Mouse (Mus musculus): ENCODE measurements around the gene Ddah2. TPM values are rescaled to one million over a fixed set of nuclear protein-coding genes. Genes with fewer than 3 reads are reported as not detected.

The Ddah2 gene
- 375 and 392 TPM in 2 replicates for polyA plus RNA-seq (2014; fragmentation: Nextera tagmentation; extraction: Ambion mirVana)

DNA sequence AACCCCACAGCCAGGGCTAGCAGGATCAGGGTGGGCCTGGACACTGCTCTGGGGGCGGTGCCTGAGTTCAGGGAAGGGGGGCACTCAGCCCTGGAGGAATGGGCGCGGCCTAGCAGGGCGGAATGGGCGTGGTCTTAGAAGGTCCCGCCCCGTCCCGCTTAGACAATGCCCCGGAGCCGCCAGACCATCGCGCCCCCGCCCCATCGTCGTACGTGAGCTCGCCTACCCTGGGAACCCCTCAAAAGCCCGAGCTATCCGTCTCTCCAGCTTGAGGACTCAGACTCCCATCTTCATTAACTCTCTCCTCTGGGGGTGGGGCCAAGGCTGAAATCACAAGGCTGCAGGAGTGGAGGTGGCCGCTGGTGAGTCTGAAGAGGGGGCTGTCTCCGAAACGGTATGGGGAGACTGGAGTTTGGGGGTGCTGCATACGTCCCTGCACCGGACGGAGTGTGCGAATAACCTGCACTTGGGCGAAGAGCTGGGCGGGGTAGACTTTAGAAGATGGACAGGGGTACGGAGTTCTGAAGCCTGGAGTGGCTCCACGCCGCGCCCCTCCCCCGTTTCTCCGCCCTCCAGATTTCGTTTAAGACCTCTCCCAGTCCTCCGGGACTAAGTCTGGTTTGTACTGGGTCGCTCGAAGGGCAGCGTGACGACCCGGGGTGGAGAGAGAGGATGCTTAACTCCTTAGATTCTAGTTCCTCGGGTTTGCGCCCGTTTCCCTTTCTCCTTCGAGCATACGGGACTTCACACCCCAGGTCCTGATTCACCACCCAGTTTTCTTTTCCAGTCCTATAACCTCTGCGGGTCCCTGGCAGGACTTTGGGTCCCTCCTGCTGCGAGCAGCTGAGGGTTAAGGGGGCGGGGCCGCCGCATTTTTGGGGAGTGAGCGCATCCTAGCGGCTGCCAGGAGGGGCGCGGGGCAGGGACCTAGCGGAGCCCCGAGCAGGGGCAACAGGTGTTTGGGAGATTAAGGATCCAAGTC lies at the start of gene Ddah2:
Gene Ddah2, plus strand, starts transcription at position 125 of the 982 bp plus-strand sequence.
- under 1% methylated on average over 57 of the region's 57 CpGs for WGBS
- DNase-seq (peak; percentile 95), ATAC-seq (ENCODE audit: low FRiP score, low TSS enrichment) (peak; percentile 91)
- Histone ChIP-seq H3K36me3 (ENCODE audit: control insufficient read depth, insufficient read depth, low read length) (peaks cover 36% of the 10 kb centered on the region), H3K9me3 (ENCODE audit: control insufficient read depth, low read length) (no peaks in the 10 kb centered on the region), H3K9ac (replicated peaks; ENCODE audit: low read length) (peak within 1 kb of the TSS; percentile 64), H3K4me2 (ENCODE audit: low read length) (peak within 1 kb of the TSS; percentile 91), H3K4me3 (replicated peaks; ENCODE audit: low read depth, low read length) (peak within 1 kb of the TSS; percentile 58), H3K27me3 (ENCODE audit: control insufficient read depth, insufficient read depth, low read length) (0 out of 2 replicates have a peak, but pooled peaks cover 7% of the 10 kb centered on the region), H3K4me1 (ENCODE audit: control insufficient read depth, insufficient read depth, low read length) (peaks cover 16% of the 10 kb centered on the region), H3K27ac (replicated peaks; ENCODE audit: low read depth, low read length) (peak within 1 kb of the TSS; percentile 86)

DNA sequence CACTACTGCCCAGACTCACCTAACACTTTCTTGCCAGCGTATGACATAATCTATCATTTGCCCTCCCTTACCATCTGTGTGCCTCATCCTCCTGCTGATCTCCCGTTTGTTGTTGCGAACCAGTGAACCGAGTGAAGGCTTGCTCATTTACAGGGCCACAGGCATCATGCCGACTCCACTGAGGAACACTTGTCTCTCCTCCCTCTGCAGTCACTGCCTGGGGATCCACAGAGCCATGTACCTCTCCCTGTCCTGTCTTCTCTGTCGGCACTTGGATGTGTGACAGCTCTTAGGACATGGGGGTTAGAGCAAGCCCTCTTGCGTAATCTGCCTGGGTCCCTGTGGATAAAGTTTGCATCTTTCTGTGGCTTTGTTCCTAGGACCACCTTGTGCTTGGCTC lies 49.2 kb upstream of the Ddah2 start:
- H3K27ac ChIP-seq (replicated peaks; ENCODE audit: low read depth, low read length), result no peak overlapping the region
- H3K4me1 ChIP-seq (ENCODE audit: control insufficient read depth, insufficient read depth, low read length), result no peaks in the 10 kb centered on the region
- H3K9me3 ChIP-seq (ENCODE audit: control insufficient read depth, low read length), result no peaks in the 10 kb centered on the region
- H3K4me2 ChIP-seq (ENCODE audit: low read length), result no peak overlapping the region
- ATAC-seq (ENCODE audit: low FRiP score, low TSS enrichment) (no peak), DNase-seq (no peak)
- H3K36me3 ChIP-seq (ENCODE audit: control insufficient read depth, insufficient read depth, low read length), result peaks cover 85% of the 10 kb centered on the region
- H3K27me3 ChIP-seq (ENCODE audit: control insufficient read depth, insufficient read depth, low read length), result no peaks in the 10 kb centered on the region
- WGBS, result 86% methylated on average over 7 of the region's 7 CpGs
- no peak overlapping the region for H3K4me3 ChIP-seq (replicated peaks; ENCODE audit: low read depth, low read length)
- H3K9ac ChIP-seq (replicated peaks; ENCODE audit: low read length), result no peak overlapping the region

DNA sequence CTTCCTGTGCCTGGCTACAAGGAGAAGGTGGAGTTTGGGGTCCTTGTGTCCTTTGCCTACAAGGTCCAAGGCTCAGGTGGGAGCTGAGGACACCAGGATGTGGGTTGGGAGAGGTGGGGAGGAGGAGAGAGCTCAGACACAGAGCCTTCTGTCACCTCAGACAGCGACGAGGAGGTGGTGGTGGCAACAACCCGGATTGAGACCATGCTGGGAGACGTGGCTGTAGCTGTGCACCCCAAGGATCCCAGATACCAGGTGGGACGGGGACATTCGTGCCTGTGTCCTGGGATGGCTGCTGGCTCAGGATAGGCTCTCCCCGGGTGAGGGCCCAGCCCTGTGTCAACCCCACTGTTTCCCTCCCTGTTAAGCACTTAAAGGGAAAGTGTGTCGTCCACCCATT lies 47.4 kb upstream of the Ddah2 start:
- no peaks in the 10 kb centered on the region for H3K27me3 ChIP-seq (ENCODE audit: control insufficient read depth, insufficient read depth, low read length)
- H3K9ac ChIP-seq (replicated peaks; ENCODE audit: low read length), result no peak overlapping the region
- no peak overlapping the region for H3K4me2 ChIP-seq (ENCODE audit: low read length)
- no peaks in the 10 kb centered on the region for H3K9me3 ChIP-seq (ENCODE audit: control insufficient read depth, low read length)
- peaks cover 89% of the 10 kb centered on the region for H3K36me3 ChIP-seq (ENCODE audit: control insufficient read depth, insufficient read depth, low read length)
- H3K4me3 ChIP-seq (replicated peaks; ENCODE audit: low read depth, low read length), result no peak overlapping the region
- no peaks in the 10 kb centered on the region for H3K4me1 ChIP-seq (ENCODE audit: control insufficient read depth, insufficient read depth, low read length)
- DNase-seq (no peak), ATAC-seq (ENCODE audit: low FRiP score, low TSS enrichment) (no peak)
- WGBS, result 91% methylated on average over 8 of the region's 8 CpGs
- no peak overlapping the region for H3K27ac ChIP-seq (replicated peaks; ENCODE audit: low read depth, low read length)

DNA sequence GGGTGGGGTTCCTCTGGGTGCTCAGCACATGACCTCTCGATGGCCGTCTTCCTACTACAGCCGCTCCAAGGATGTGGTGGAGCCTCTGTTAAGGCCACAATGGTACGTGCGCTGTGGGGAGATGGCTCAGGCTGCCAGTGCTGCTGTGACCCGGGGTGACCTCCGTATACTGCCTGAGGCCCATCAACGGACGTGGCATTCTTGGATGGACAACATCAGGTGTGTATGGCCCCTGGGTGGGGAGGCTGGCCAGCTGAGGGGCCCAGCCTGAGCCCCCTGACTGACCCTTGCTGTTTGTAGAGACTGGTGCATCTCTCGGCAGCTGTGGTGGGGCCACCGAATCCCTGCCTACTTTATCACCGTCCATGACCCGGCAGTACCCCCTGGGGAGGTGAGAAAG lies 46.4 kb upstream of the Ddah2 start:
- H3K4me2 ChIP-seq (ENCODE audit: low read length), result no peak overlapping the region
- no peak overlapping the region for H3K27ac ChIP-seq (replicated peaks; ENCODE audit: low read depth, low read length)
- ATAC-seq (ENCODE audit: low FRiP score, low TSS enrichment) (no peak), DNase-seq (no peak)
- H3K9me3 ChIP-seq (ENCODE audit: control insufficient read depth, low read length), result no peaks in the 10 kb centered on the region
- no peaks in the 10 kb centered on the region for H3K27me3 ChIP-seq (ENCODE audit: control insufficient read depth, insufficient read depth, low read length)
- peaks cover 85% of the 10 kb centered on the region for H3K36me3 ChIP-seq (ENCODE audit: control insufficient read depth, insufficient read depth, low read length)
- H3K4me1 ChIP-seq (ENCODE audit: control insufficient read depth, insufficient read depth, low read length), result no peaks in the 10 kb centered on the region
- no peak overlapping the region for H3K4me3 ChIP-seq (replicated peaks; ENCODE audit: low read depth, low read length)
- 93% methylated on average over 13 of the region's 13 CpGs for WGBS
- no peak overlapping the region for H3K9ac ChIP-seq (replicated peaks; ENCODE audit: low read length)

DNA sequence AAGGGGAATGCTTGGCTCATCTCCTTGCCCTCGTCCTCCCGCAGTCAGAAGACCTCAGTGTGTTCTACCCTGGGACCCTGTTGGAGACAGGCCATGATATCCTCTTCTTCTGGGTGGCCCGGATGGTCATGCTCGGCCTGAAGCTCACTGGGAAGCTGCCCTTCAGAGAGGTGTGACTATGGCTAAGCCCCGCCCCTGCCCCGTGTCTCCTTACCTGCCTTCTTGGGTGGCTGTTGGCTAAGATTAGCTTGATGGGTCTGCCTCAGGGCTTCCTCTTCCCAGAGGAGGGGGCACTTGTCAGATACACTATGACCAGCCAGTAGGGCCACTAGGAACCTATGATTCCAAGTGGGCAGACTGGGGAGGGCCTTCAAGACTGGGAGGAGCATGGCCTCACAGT lies 45.6 kb upstream of the Ddah2 start:
- H3K36me3 ChIP-seq (ENCODE audit: control insufficient read depth, insufficient read depth, low read length), result peaks cover 78% of the 10 kb centered on the region
- H3K4me2 ChIP-seq (ENCODE audit: low read length), result no peak overlapping the region
- no peak overlapping the region for H3K4me3 ChIP-seq (replicated peaks; ENCODE audit: low read depth, low read length)
- WGBS, result 88% methylated on average over 6 of the region's 6 CpGs
- H3K4me1 ChIP-seq (ENCODE audit: control insufficient read depth, insufficient read depth, low read length), result no peaks in the 10 kb centered on the region
- DNase-seq (no peak), ATAC-seq (ENCODE audit: low FRiP score, low TSS enrichment) (no peak)
- no peaks in the 10 kb centered on the region for H3K27me3 ChIP-seq (ENCODE audit: control insufficient read depth, insufficient read depth, low read length)
- no peak overlapping the region for H3K9ac ChIP-seq (replicated peaks; ENCODE audit: low read length)
- no peaks in the 10 kb centered on the region for H3K9me3 ChIP-seq (ENCODE audit: control insufficient read depth, low read length)
- H3K27ac ChIP-seq (replicated peaks; ENCODE audit: low read depth, low read length), result no peak overlapping the region

DNA sequence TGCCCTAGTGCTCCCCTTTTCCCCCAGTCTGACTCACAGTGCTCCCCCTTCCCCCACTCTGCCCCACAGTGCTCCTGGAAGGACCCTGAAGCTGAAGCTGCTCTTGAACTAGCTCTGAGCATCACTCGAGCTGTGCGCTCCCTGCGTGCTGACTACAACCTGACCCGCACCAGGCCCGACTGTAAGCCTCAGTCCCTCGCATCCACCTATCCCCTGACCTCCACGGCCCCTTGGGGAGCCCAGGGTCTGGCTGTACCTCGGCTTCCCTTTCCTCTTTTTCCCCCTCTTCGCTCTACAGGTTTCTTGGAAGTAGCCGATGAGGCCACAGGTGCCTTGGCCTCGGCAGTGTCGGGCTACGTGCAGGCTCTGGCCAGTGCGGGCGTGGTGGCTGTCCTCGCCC lies 43.5 kb upstream of the Ddah2 start:
- H3K36me3 ChIP-seq (ENCODE audit: control insufficient read depth, insufficient read depth, low read length), result peaks cover 67% of the 10 kb centered on the region
- 93% methylated on average over 16 of the region's 16 CpGs for WGBS

DNA sequence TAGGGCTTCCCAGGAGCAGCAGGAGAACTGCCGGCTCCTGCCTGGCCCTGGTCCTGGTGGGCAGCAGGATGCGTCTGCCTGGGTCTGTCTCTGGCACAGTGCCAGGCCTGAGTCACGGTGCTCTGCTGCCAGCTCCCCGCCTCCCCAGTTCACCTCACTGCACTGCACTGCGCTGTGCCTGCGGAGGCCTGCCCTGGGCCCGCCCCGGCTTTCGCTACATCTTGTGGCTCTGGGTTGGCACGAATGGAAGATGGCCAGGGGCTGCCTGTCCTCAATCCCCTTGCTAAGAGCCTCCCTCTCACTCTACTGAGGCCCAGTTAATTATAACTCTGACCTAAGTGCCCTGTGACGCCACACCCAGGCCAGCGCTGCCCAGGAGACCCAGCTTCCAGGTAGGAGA lies 42.5 kb upstream of the Ddah2 start, which contains the start of gene Vwa7:
Gene Vwa7, plus strand, starts transcription at position 204 of the 400 bp plus-strand sequence.
- Histone ChIP-seq H3K4me2 (ENCODE audit: low read length) (no peak within 1 kb of the TSS), H3K27ac (replicated peaks; ENCODE audit: low read depth, low read length) (no peak within 1 kb of the TSS), H3K4me1 (ENCODE audit: control insufficient read depth, insufficient read depth, low read length) (peaks cover under 1% of the 10 kb centered on the region; the same call in 1 of the 2 replicates), H3K9me3 (ENCODE audit: control insufficient read depth, low read length) (no peaks in the 10 kb centered on the region), H3K9ac (replicated peaks; ENCODE audit: low read length) (no peak within 1 kb of the TSS; the same call in 1 of the 2 replicates), H3K36me3 (ENCODE audit: control insufficient read depth, insufficient read depth, low read length) (peaks cover 56% of the 10 kb centered on the region), H3K27me3 (ENCODE audit: control insufficient read depth, insufficient read depth, low read length) (no peaks in the 10 kb centered on the region), H3K4me3 (replicated peaks; ENCODE audit: low read depth, low read length) (no peak within 1 kb of the TSS)
- 63% methylated on average over 12 of the region's 12 CpGs for WGBS
- ATAC-seq (ENCODE audit: low FRiP score, low TSS enrichment) (peak; percentile 31; the same call in 1 of the 2 replicates), DNase-seq (peak; percentile 61)

More for the DNA sequence above, 43.5 kb upstream of the Ddah2 start:
- Histone ChIP-seq H3K4me3 (replicated peaks; ENCODE audit: low read depth, low read length) (no peak overlapping the region), H3K27ac (replicated peaks; ENCODE audit: low read depth, low read length) (no peak overlapping the region), H3K9me3 (ENCODE audit: control insufficient read depth, low read length) (no peaks in the 10 kb centered on the region), H3K9ac (replicated peaks; ENCODE audit: low read length) (no peak overlapping the region), H3K4me2 (ENCODE audit: low read length) (no peak overlapping the region), H3K4me1 (ENCODE audit: control insufficient read depth, insufficient read depth, low read length) (no peaks in the 10 kb centered on the region), H3K27me3 (ENCODE audit: control insufficient read depth, insufficient read depth, low read length) (no peaks in the 10 kb centered on the region)
- ATAC-seq (ENCODE audit: low FRiP score, low TSS enrichment) (no peak), DNase-seq (no peak)

DNA sequence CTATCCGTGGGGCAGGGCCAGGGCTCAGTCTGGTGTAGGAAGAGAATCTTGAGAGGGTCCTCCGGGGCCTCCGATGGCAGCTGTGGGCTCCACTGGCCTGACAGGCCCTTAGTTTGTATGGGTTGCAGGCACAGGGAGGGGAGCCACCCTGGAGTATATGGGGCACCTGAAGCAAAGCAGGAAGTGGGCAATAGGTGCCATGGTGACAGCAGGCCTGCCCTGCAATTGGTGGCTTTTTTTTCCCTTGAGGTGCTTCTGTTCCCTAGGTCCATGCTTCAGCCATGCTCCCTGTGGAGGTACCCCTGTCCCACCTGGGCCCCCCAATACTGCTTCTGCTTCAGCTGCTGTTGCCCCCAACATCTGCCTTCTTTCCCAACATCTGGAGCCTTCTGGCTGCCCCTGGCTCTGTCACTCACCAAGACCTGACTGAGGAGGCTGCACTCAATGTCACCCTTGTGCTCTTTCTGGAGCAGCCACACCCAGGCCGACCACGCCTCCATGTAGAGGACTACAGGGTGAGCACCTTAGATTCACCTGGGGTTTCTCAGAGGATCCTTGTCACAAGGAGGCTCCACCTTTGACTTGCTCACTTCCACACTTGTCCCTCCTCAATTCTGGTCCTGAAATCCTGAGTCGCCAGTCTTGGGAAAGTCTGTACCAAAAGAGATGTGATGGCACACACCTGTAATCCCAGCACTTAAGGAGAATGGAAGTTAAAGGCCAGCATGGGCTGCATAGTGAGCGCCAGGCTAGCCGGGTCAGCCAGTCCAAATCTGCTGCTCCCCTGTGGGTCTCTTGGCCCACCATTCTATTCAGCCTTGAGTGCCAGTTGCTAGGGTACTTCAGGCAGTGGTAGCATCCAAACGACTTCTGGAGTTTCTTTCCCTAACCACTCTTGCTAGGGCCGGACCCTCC lies 41.8 kb upstream of the Ddah2 start:
- Histone ChIP-seq H3K27me3 (ENCODE audit: control insufficient read depth, insufficient read depth, low read length) (no peaks in the 10 kb centered on the region), H3K9me3 (ENCODE audit: control insufficient read depth, low read length) (no peaks in the 10 kb centered on the region), H3K36me3 (ENCODE audit: control insufficient read depth, insufficient read depth, low read length) (peaks cover 49% of the 10 kb centered on the region), H3K27ac (replicated peaks; ENCODE audit: low read depth, low read length) (no peak overlapping the region), H3K4me2 (ENCODE audit: low read length) (no peak overlapping the region), H3K4me3 (replicated peaks; ENCODE audit: low read depth, low read length) (no peak overlapping the region), H3K9ac (replicated peaks; ENCODE audit: low read length) (no peak overlapping the region; the same call in 1 of the 2 replicates), H3K4me1 (ENCODE audit: control insufficient read depth, insufficient read depth, low read length) (peaks cover 3% of the 10 kb centered on the region; the same call in 1 of the 2 replicates)
- WGBS, result 82% methylated on average over 10 of the region's 10 CpGs
- DNase-seq (no peak), ATAC-seq (ENCODE audit: low FRiP score, low TSS enrichment) (no peak)

All from midbrain, embryonic 14.5 days (tissue).